Mouse (Mus musculus) heart, embryonic 14.5 days (tissue): Measurements from ENCODE around the gene 9130213A22Rik. TPM values are rescaled to one million over a fixed set of nuclear protein-coding genes. Genes with fewer than 3 reads are reported as not detected.

Experiments
- ATAC-seq: fragments of 200-750 bp; cut with Nextera tagmentation; 2 replicates; pipeline ENCODE4 v1.8.0; 2017; ENCODE audit warnings: low read depth, moderate TSS enrichment; ENCODE audit not compliant: insufficient number of reproducible peaks, insufficient read depth, low FRiP score
- H3K27ac ChIP-seq, 2 experiments: fragments of 200-500 bp in 1 of 2; fragments of 300-500 bp in 1 of 2; sonication (generic) in 1 of 2; replicated peaks in 1 of 2; 2 replicates each; pipeline ENCODE4 v1.5.1; 2012 to 2014; ENCODE audit warnings: low read depth in 2 of 2, low read length in 2 of 2, control low read depth in 1 of 2, mild to moderate bottlenecking in 1 of 2, mixed read lengths in 1 of 2; ENCODE audit not compliant: control insufficient read depth in 1 of 2, insufficient read depth in 1 of 2
- H3K27me3 ChIP-seq: fragments of 300-500 bp; sonication (generic); 2 replicates; pipeline ENCODE4 v1.6.1; 2014; ENCODE audit warnings: mild to moderate bottlenecking, low read length, control low read depth; ENCODE audit not compliant: control insufficient read depth, insufficient read depth
- H3K36me3 ChIP-seq: fragments of 300-500 bp; sonication (generic); 2 replicates; pipeline ENCODE4 v1.6.1; 2014; ENCODE audit warnings: mild to moderate bottlenecking, control low read depth, low read length, mixed read lengths; ENCODE audit not compliant: control insufficient read depth, insufficient read depth
- H3K4me1 ChIP-seq, 2 experiments: fragments of 200-500 bp in 1 of 2; fragments of 300-500 bp in 1 of 2; sonication (generic) in 1 of 2; 2 replicates each; pipeline ENCODE4 v1.6.1; 2012 to 2014; ENCODE audit warnings: low read length in 2 of 2, control low read depth in 1 of 2, mixed read lengths in 1 of 2; ENCODE audit not compliant: control insufficient read depth in 2 of 2, insufficient read depth in 2 of 2
- H3K4me2 ChIP-seq: fragments of 300-500 bp; sonication (generic); 2 replicates; pipeline ENCODE4 v1.6.1; 2014; ENCODE audit warnings: mild to moderate bottlenecking, low read length
- H3K4me3 ChIP-seq, 2 experiments: fragments of 200-500 bp in 1 of 2; fragments of 300-500 bp in 1 of 2; sonication (generic) in 1 of 2; 2 replicates each; pipeline ENCODE4 v1.5.1; 2012 to 2014; ENCODE audit warnings: low read length in 2 of 2, mild to moderate bottlenecking in 2 of 2, control low read depth in 1 of 2, low read depth in 1 of 2, moderate library complexity in 1 of 2; ENCODE audit not compliant: control insufficient read depth in 1 of 2, insufficient read depth in 1 of 2
- H3K9ac ChIP-seq: fragments of 300-500 bp; sonication (generic); 2 replicates; pipeline ENCODE4 v1.6.1; 2014; ENCODE audit warnings: mild to moderate bottlenecking, low read length
- H3K9me3 ChIP-seq: fragments of 300-500 bp; sonication (generic); 2 replicates; pipeline ENCODE4 v1.6.1; 2016; ENCODE audit warnings: low read length, control low read depth; ENCODE audit not compliant: control insufficient read depth
- WGBS: fragments of 180-500 bp; shearing (Covaris S2); extraction: QIAGEN DNeasy Blood & Tissue Kit; methylation state at CpG from one replicate; pipeline ENCODE4 v1.1.7; 2014; 5-methylcytosine and 5-hydroxymethylcytosine counted together
- polyA plus RNA-seq: library from polyadenylated mRNA; unstranded; fragments of >200 nt; fragmentation: Nextera tagmentation; extraction: Ambion mirVana; gene quantifications from 2 replicates; pipeline ENCODE4 v1.2.1, GENCODE M21; 2014

The 9130213A22Rik gene
- polyA plus RNA-seq, 1 experiment from 2014 or later = 0.28 TPM

DNA sequence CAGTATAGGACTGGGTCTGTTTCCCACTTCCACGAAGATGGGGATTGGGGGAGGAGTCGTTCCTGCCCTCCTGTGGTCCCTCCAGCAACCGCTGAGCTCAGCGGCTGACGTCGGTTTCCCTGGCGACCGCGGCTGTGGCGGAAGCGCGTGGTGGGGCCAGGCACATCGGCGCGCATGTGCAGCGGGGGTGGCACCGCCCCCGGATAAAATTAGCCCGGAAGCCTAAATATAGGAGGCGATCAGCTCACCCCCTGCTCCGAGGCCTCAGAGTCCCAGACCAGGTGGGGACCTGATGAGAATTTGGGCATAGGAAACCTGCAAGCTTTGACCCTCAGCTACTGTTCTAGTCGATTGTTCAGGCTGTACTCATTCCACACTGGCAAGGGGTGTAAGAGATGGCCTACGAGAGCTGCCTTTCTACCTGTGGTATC, 22.5 kb downstream of the 9130213A22Rik start:
- under 1% methylated on average over 23 of the region's 23 CpGs for WGBS
- Histone ChIP-seq H3K36me3 (peaks cover 46% of the 10 kb centered on the region), H3K4me1 (peaks cover 29 to 40% of the 10 kb centered on the region in 2 experiments), H3K9ac (peak overlapping the region; percentile 88), H3K4me3 (peak overlapping the region; percentile 53 to 57), H3K27me3 (no peaks in the 10 kb centered on the region), H3K4me2 (peak overlapping the region; percentile 93), H3K27ac (peak overlapping the region; percentile 89 to 99), H3K9me3 (no peaks in the 10 kb centered on the region)
- ATAC-seq = peak; percentile 27

DNA sequence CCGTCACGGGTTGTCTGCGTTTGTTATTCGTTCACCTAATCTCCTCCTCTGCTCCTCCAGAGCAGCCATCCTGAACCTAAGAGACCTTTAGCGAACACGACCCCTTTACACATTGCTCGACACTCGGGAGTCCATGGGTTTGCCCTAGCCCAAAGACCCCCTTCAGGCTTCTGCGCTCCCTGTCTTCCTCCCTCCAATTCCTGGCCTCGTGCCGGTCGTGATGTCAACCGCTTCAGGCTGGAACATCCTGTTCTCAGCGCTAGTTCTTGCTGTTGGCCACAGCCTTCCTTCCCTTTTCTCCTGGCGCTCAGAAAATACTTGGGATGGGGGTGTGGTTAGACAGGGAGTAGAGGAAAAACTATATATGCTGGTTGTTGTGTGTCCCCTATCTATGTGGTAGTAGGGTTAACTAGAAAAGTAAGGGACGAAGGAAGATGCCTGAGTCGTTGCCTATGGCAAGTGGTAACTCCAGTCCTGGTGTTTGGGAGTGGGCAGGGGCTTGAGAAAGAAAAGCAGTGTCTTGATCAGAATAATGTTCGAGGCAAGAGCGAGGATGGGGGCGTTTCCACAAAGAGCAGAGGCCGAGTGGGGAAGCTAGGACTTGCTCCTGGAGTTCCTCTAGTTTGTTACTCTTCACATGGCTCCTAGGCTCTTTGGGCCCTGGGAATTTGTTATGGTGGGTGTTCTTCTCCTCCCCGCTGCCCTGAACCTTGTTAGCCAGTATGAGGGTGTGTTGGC, 23.0 kb downstream of the 9130213A22Rik start:
- no peaks in the 10 kb centered on the region for H3K27me3 ChIP-seq
- H3K4me2 ChIP-seq = peak overlapping the region; percentile 93
- 2% methylated on average over 22 of the region's 22 CpGs for WGBS
- peaks cover 29 to 43% of the 10 kb centered on the region in 2 experiments for H3K4me1 ChIP-seq
- peak overlapping the region; percentile 88 for H3K9ac ChIP-seq
- H3K27ac ChIP-seq = peak overlapping the region; percentile 89 to 99
- no peaks in the 10 kb centered on the region for H3K9me3 ChIP-seq
- peak overlapping the region; percentile 53 to 57 for H3K4me3 ChIP-seq
- ATAC-seq = no peak
- peaks cover 40% of the 10 kb centered on the region for H3K36me3 ChIP-seq

DNA sequence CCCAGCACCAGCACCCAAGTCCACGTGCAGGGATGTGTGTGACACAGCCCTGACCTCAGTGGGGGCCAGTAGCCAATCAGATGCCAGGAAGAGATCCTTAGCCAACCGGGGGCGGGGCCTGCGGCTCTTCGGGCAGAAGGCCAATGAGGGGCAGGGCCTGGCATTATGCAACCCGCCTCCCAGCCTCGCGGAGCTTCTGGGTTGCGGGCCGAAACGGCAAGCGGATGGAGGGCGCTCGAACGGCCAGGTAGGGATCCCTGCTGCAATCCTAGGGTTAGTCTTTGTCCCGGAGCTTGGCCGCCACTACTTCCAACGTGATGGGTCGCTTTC, 23.7 kb downstream of the 9130213A22Rik start:
- Histone ChIP-seq H3K4me3 (peak overlapping the region; percentile 53 to 57), H3K27ac (peak overlapping the region; percentile 89 to 99), H3K4me1 (peaks cover 29 to 45% of the 10 kb centered on the region in 2 experiments), H3K4me2 (peak overlapping the region; percentile 93), H3K9ac (peak overlapping the region; percentile 88), H3K27me3 (no peaks in the 10 kb centered on the region), H3K36me3 (peaks cover 34% of the 10 kb centered on the region), H3K9me3 (no peaks in the 10 kb centered on the region)
- peak; percentile 5 for ATAC-seq
- under 1% methylated on average over 19 of the region's 19 CpGs for WGBS

DNA sequence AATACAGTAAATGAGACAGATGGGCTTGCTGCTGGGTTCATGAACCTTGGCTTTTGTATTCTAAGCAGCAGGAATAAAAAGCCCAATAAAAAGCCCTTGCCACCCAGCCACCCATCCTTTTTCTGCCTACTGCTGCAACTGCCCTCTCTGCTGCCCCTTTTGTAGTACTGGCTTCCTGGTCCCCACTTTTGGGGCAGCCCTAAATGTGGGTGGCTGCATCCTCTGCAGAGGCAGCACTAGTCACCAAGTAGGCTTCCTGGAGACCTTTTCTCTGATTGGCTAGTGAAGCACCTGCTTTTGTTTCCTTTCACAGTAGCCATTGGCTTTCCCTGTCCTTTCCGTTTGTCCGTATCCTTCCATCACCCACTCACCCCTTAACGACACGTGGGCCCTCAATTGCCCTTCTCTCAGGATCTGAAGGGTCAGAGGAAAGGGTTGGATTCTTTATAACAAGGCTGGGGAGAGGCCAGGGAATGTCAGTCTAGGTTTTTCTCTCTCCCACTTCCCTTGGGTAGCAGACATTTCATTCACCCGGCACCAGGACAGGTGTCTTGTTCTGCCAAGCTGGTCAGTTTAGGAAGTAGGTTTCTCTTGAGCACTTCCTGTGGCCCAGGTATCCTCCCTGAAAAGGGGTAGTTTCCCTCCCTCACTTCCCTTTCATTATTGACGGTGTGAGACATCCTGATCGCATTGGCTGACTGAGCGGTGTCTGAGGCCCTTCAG, 24.2 kb downstream of the 9130213A22Rik start:
- Histone ChIP-seq H3K4me3 (peak overlapping the region; percentile 53 to 57; a peak in 3 of 4 replicates), H3K27ac (peak overlapping the region; percentile 89 to 99), H3K27me3 (no peaks in the 10 kb centered on the region), H3K4me1 (peaks cover 29 to 45% of the 10 kb centered on the region in 2 experiments), H3K9ac (peak overlapping the region; percentile 88), H3K4me2 (peak overlapping the region; percentile 93), H3K9me3 (no peaks in the 10 kb centered on the region), H3K36me3 (peaks cover 29% of the 10 kb centered on the region)
- WGBS = 18% methylated on average over 8 of the region's 8 CpGs
- no peak for ATAC-seq

DNA sequence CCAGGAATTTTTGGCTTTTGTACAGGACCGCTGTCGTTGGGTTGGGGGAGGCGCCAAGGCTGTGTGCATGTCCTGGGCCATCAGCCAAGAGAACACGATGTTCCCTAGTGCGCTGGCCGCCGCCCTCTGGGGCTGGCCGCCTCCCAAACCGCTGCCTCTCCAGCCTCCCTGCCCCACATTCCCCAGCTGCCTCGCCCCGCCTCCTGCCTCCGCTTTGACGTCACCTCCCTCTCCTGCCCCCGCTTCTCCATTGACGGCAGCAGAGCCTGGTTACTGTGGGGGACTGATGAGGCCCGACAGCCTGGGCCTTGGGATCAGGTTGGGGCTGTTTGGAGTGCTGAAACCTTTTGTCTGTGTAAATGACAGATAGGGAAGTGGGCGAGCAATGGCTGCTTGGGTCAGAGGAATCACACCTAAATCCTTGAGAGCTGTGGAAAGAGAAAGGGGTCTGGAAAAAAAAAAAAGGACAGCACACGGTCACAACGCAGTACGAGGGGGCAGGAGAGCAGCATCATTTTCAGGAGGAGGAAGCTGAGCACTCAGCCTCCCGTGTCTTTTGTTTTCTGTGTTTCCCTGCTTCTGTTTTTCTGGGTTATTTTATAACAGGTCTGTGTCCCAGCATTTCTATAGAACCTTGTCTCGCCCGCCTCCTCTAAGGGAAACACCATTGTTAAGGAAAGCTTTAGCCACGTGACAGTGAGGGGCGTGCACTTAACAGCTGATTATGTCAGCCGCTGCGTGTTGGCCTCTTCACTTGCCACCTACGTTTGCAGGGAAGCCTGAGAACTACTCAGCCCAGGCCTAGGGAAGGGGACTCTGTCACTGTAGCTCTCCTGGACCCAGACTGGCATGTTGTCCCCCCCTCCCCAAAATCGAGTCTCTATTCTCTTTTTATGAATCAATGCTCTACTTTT, 25.1 kb downstream of the 9130213A22Rik start:
- Histone ChIP-seq H3K4me1 (peaks cover 29 to 45% of the 10 kb centered on the region in 2 experiments), H3K4me3 (peak overlapping the region; percentile 39 to 65), H3K27ac (peak overlapping the region; percentile 89 to 99), H3K9ac (peak overlapping the region; percentile 88), H3K4me2 (peak overlapping the region; percentile 93), H3K9me3 (no peaks in the 10 kb centered on the region), H3K27me3 (no peaks in the 10 kb centered on the region), H3K36me3 (peaks cover 24% of the 10 kb centered on the region)
- ATAC-seq = peak; percentile 69
- 2% methylated on average over 29 of the region's 29 CpGs for WGBS

DNA sequence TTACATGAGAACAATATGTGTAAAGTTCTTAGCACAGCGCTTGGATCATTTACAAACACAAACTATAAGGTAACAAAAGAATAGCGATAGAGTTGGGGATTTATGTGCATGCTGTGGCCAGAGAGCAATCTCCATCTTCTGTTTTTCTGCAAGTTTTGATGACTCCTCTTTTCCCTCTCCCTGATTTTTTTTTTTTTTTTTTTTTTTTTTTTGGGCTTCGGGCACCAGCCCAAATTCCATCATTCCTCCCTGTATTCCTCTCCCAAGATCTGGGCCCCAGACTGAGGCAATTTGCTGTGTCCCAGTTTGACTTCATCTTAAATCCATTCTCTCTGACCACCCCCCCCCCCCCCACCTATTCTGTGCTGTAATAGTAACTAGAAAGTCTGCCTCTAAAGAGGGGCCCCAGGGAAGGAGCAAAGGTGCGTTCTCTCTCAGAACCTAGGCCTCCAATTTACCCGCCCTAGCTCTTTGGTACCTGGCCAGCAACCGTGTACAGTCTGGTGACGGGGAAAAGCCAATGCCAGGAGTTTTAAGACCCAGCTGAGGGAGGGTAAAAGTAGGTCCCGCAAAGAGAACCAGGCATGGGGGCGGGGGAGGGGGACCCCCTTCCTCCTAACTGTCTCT, 25.9 kb downstream of the 9130213A22Rik start:
- Histone ChIP-seq H3K36me3 (peaks cover 23% of the 10 kb centered on the region), H3K27ac (peak overlapping the region; percentile 89 to 99), H3K4me2 (peak overlapping the region; percentile 93), H3K9ac (peak overlapping the region; percentile 88), H3K4me3 (peak overlapping the region; percentile 39 to 65), H3K9me3 (no peaks in the 10 kb centered on the region), H3K4me1 (peaks cover 29 to 47% of the 10 kb centered on the region in 2 experiments), H3K27me3 (no peaks in the 10 kb centered on the region)
- WGBS = 13% methylated on average over 9 of the region's 9 CpGs
- no peak for ATAC-seq
